Mouse (Mus musculus) lung, postnatal 25 days (tissue): ENCODE measurements around the gene Ppm1n.

Source experiments
- DNase-seq: peaks from one replicate; pipeline ENCODE4 v3.0.0; 2022; ENCODE audit warnings: low spot score

Ppm1n gene

GRCm38 (mm10) chr7:19307739-19308453 is 28.0 kb upstream of the Ppm1n start:
- peak; percentile 86 for DNase-seq

- no peak for DNase-seq
These were observed 27.2 kb upstream of the Ppm1n start for GRCm38 (mm10) chr7:19306819-19307738.

- no peak for DNase-seq
These were observed 26.2 kb upstream of the Ppm1n start for GRCm38 (mm10) chr7:19305796-19306765.

GRCm38 (mm10) chr7:19305413-19305735 is 25.5 kb upstream of the Ppm1n start:
- DNase-seq, result no peak

GRCm38 (mm10) chr7:19304501-19305412 is 24.9 kb upstream of the Ppm1n start:
- DNase-seq, result no peak

- peak; percentile 79 for DNase-seq
These were observed 23.9 kb upstream of the Ppm1n start for GRCm38 (mm10) chr7:19303770-19304169.

GRCm38 (mm10) chr7:19303046-19303305 is 23.1 kb upstream of the Ppm1n start:
- DNase-seq, result no peak

- no peak for DNase-seq
These were observed 22.6 kb upstream of the Ppm1n start for GRCm38 (mm10) chr7:19302264-19303045.

GRCm38 (mm10) chr7:19301461-19302263 is 21.8 kb upstream of the Ppm1n start:
- DNase-seq, result no peak

GRCm38 (mm10) chr7:19300501-19301421 is 20.9 kb upstream of the Ppm1n start:
- DNase-seq, result peak; percentile 76

GRCm38 (mm10) chr7:19299194-19299593 is 19.3 kb upstream of the Ppm1n start:
- DNase-seq, result no peak

- no peak for DNase-seq
These were observed 17.9 kb upstream of the Ppm1n start for GRCm38 (mm10) chr7:19297794-19298193.

- no peak for DNase-seq
These were observed 17.2 kb upstream of the Ppm1n start for GRCm38 (mm10) chr7:19297034-19297433.

- DNase-seq, result peak; percentile 96
These were observed 15.8 kb upstream of the Ppm1n start for GRCm38 (mm10) chr7:19295503-19296185.

- no peak for DNase-seq
These were observed 11.2 kb upstream of the Ppm1n start for GRCm38 (mm10) chr7:19290969-19291596.

- DNase-seq, result no peak
These were observed 4.9 kb upstream of the Ppm1n start for GRCm38 (mm10) chr7:19284763-19285162.

GRCm38 (mm10) chr7:19283406-19283804 is 3.5 kb upstream of the Ppm1n start:
- DNase-seq, result no peak
